Mouse (Mus musculus) liver, postnatal 0 days (tissue): ENCODE results near the gene Vmn1r205.
"Not testable (repeated sequence)": the region's sequence is repeated elsewhere in the genome, so short reads cannot be mapped to it uniquely, and the experiment has no call there.

Experiments
- CTCF ChIP-seq: sonication (generic); IDR thresholded peaks from 2 replicates; pipeline ENCODE4 v1.5.1; 2016; ENCODE audit warnings: antibody characterized with exemption, low read depth
- EP300 ChIP-seq: IDR thresholded peaks from 2 replicates; pipeline ENCODE4 v1.6.1; 2016; ENCODE audit warnings: antibody characterized with exemption, low read depth, mild to moderate bottlenecking

GRCm38 (mm10) chr13:22624151-22624550, 31.4 kb upstream of the Vmn1r205 start, which contains the start of gene Vmn1r206:
- not testable (repeated sequence) for TF ChIP-seq CTCF, EP300
